Mouse (Mus musculus) G1E (cell line): ENCODE measurements around the gene Pmch.

Experiments
- CTCF ChIP-seq: IDR thresholded peaks from 2 replicates; pipeline ENCODE4 v1.5.1; 2012; ENCODE audit warnings: low read depth, low read length, inconsistent platforms, mixed read lengths
- GATA1 ChIP-seq: IDR thresholded peaks from 2 replicates; pipeline ENCODE4 v1.6.1; 2012; ENCODE audit warnings: borderline replicate concordance, low read length, inconsistent platforms, mixed read lengths
- TAL1 ChIP-seq: conservative IDR thresholded peaks from 2 replicates; pipeline ENCODE4 v1.6.1; 2012; ENCODE audit warnings: low read depth, low read length, inconsistent platforms, mixed read lengths

DNA sequence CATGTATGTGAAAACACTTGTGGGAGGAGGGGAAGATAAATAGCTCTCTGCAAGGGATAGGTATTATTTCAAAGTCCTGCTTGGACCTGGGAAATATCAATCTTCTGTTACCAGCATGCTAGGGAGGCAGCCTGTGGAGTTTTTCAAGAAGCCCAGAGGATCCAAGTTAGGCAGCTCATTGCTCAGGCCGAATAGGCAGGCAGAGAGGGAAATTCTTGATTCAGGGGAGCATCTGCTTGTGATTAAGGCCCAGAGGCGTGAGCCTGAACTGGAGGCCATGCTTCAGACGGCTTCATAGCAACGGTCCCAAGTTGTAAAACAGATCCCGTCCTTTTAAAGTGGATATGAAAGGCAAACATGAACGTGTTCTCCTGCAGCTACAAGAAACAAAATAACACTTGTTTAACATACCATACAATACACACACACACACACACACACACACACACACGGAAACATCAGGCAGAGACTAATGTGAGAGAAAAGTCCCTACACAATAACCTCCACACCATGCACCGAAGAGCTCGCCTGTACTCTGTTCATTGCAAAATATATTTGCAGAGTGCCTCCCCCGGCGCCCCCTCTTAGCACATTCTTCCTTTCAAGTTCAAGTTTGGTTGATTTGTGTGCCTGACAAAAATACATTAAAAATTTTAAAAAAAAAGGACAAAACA lies 44.6 kb upstream of the Pmch start:
- TF ChIP-seq CTCF (no peak), GATA1 (no peak), TAL1 (no peak)
